8 mouse cellular contexts compared by ENCODE assay signal in the genomic region with DNA sequence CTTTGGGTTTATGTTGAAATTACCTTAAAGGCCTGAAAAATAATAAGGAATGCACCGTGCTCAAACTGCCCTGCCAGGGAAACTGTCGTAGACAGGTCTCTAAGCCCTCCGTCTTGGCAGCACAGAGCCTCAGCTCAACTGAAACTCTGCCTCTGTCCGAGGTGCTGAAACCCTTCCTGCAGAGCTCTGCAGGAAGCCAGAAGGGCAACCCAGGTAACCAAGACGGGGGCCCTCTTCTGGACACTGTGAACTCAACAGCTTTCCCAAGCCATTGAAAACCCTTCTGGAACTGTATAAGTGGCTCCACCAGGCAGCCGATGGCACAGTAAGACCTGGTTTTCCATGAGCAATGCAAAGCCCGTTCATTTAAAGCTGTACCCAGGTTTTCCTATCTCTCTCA. TPM values are rescaled to one million over a fixed set of nuclear protein-coding genes. Genes with fewer than 3 reads are reported as not detected.
DNase-seq lines count a peak whose midpoint lies in the region; ATAC-seq and TF ChIP-seq lines count a peak whose summit lies in the region.

No protein-coding gene starts in this region.

- H3K4me3 ChIP-seq in hindbrain, embryonic 11.5 days (ENCODE audit: low read depth, low read length), result no peak overlapping the region
- H3K4me3 ChIP-seq in hindbrain, embryonic 12.5 days, result no peak overlapping the region
- no peak overlapping the region for H3K4me3 ChIP-seq in ES-E14 (ENCODE audit: insufficient read depth in 1 of 2, low read depth in 1 of 2, low read length in 2 of 2, poor library complexity in 1 of 2, severe bottlenecking in 1 of 2)
- H3K4me3 ChIP-seq in liver, embryonic 14.5 days (ENCODE audit: insufficient read depth in 1 of 2, low read depth in 2 of 2, low read length in 2 of 2), result no peak overlapping the region

- no peak overlapping the region for H3K9ac ChIP-seq in hindbrain, embryonic 11.5 days (ENCODE audit: low read depth, low read length)
- H3K9ac ChIP-seq in hindbrain, embryonic 12.5 days, result no peak overlapping the region
- H3K9ac ChIP-seq in ES-E14 (ENCODE audit: insufficient read depth, low read depth, low read length, poor library complexity, severe bottlenecking), result no peak overlapping the region
- H3K9ac ChIP-seq in liver, embryonic 14.5 days (replicated peaks), result no peak overlapping the region

- DNase-seq in hindbrain, embryonic 11.5 days (ENCODE audit: low spot score), result peak; percentile 89
- DNase-seq in ES-E14 (ENCODE audit: low read depth, low spot score), result peak; percentile 87
- DNase-seq in embryo, embryonic 10 days (ENCODE audit: low spot score), result peak; percentile 96
- DNase-seq in hindlimb bud, embryonic 11.5 days (ENCODE audit: extremely low spot score, low read depth, low spot score), result peak; percentile 81
- peak; percentile 28 to 55 (median 34) for DNase-seq in liver, embryonic 14.5 days (ENCODE audit: low read depth in 3 of 3, low spot score in 3 of 3)
- DNase-seq in spleen, postnatal 4 days (ENCODE audit: low spot score in 2 of 2), result peak; percentile 55 to 85

- in situ Hi-C loops in ES-E14 (cut with MboI; ENCODE audit: low sequenced_read_pairs in 2 of 2, unreplicated experiment in 2 of 2), result no loop called here

- peak; percentile 61 for TF ChIP-seq CTCF in liver, embryonic 14.5 days (IDR thresholded peaks at IDR 0.05; ENCODE audit: low read depth)

- no peaks in the 10 kb centered on the region for H3K36me3 ChIP-seq in hindbrain, embryonic 11.5 days (ENCODE audit: control insufficient read depth, insufficient read depth, low read length)
- H3K36me3 ChIP-seq in hindbrain, embryonic 12.5 days, result no peaks in the 10 kb centered on the region
- no peaks in the 10 kb centered on the region for H3K36me3 ChIP-seq in ES-E14 (ENCODE audit: control insufficient read depth, insufficient read depth, low read length, poor library complexity, severe bottlenecking)
- H3K36me3 ChIP-seq in liver, embryonic 14.5 days (replicated peaks; ENCODE audit: control insufficient read depth, insufficient read depth, low read depth), result no peaks in the 10 kb centered on the region

- ATAC-seq in hindbrain, embryonic 11.5 days (ENCODE audit: low FRiP score), result no peak
- ATAC-seq in hindbrain, embryonic 12.5 days (ENCODE audit: low FRiP score), result no peak
- ATAC-seq in liver, embryonic 14.5 days (ENCODE audit: insufficient read depth), result no peak
- no peak for ATAC-seq in cerebellum, adult (ENCODE audit: insufficient number of reproducible peaks, low FRiP score, low TSS enrichment)

- no peak overlapping the region for H3K4me2 ChIP-seq in hindbrain, embryonic 11.5 days (replicated peaks; ENCODE audit: low read depth, low read length)
- H3K4me2 ChIP-seq in hindbrain, embryonic 12.5 days (replicated peaks), result no peak overlapping the region
- no peak overlapping the region for H3K4me2 ChIP-seq in liver, embryonic 14.5 days (ENCODE audit: low read depth)

- 14% methylated on average over 7 of the region's 7 CpGs for WGBS in hindbrain, embryonic 11.5 days
- 16% methylated on average over 7 of the region's 7 CpGs for WGBS in hindbrain, embryonic 12.5 days
- WGBS in liver, embryonic 14.5 days (ENCODE audit: insufficient replicate concordance), result 16% methylated on average over 7 of the region's 7 CpGs

- TF ChIP-seq EP300 in liver, embryonic 14.5 days (IDR thresholded peaks at IDR 0.05; ENCODE audit: low read depth), result no peak

- H3K4me1 ChIP-seq in hindbrain, embryonic 11.5 days (replicated peaks; ENCODE audit: control insufficient read depth, insufficient read depth, low read length), result peaks cover 9% of the 10 kb centered on the region
- H3K4me1 ChIP-seq in hindbrain, embryonic 12.5 days, result peaks cover 19% of the 10 kb centered on the region
- H3K4me1 ChIP-seq in ES-E14 (ENCODE audit: control insufficient read depth in 2 of 2, insufficient read depth in 2 of 2, low read length in 2 of 2, poor library complexity in 1 of 2), result peaks cover 4 to 15% of the 10 kb centered on the region in 2 experiments; a peak in 2 of 4 replicates
- H3K4me1 ChIP-seq in liver, embryonic 14.5 days (replicated peaks; ENCODE audit: control insufficient read depth in 2 of 2, insufficient read depth in 2 of 2, low read length in 1 of 2), result no peaks in the 10 kb centered on the region

- H3K9me3 ChIP-seq in hindbrain, embryonic 11.5 days (ENCODE audit: control insufficient read depth, low read length), result no peaks in the 10 kb centered on the region
- H3K9me3 ChIP-seq in hindbrain, embryonic 12.5 days (replicated peaks), result no peaks in the 10 kb centered on the region
- H3K9me3 ChIP-seq in ES-E14 (ENCODE audit: control insufficient read depth, insufficient read depth, low read depth, low read length), result no peaks in the 10 kb centered on the region
- H3K9me3 ChIP-seq in liver, embryonic 14.5 days (ENCODE audit: control insufficient read depth, low read length), result no peaks in the 10 kb centered on the region

- no peak overlapping the region for H3K27ac ChIP-seq in hindbrain, embryonic 11.5 days (ENCODE audit: low read depth, low read length)
- H3K27ac ChIP-seq in hindbrain, embryonic 12.5 days, result no peak overlapping the region
- no peak overlapping the region for H3K27ac ChIP-seq in ES-E14 (ENCODE audit: insufficient read depth, low read depth, low read length, poor library complexity, severe bottlenecking)
- no peak overlapping the region for H3K27ac ChIP-seq in liver, embryonic 14.5 days

- no peaks in the 10 kb centered on the region; the same call in 1 of the 2 replicates for H3K27me3 ChIP-seq in hindbrain, embryonic 11.5 days (ENCODE audit: control insufficient read depth, insufficient read depth, low read length)
- 0 out of 2 replicates have a peak, but pooled peaks cover 3% of the 10 kb centered on the region for H3K27me3 ChIP-seq in hindbrain, embryonic 12.5 days
- H3K27me3 ChIP-seq in liver, embryonic 14.5 days (ENCODE audit: control insufficient read depth, insufficient read depth, low read length), result peaks cover 20% of the 10 kb centered on the region

TF ChIP-seq in ES-E14, 5 proteins besides CTCF, POLR2A, EP300 and RAD21:
- no peak for TF ChIP-seq ZNF384 (IDR thresholded peaks at IDR 0.05; ENCODE audit: low read depth, low read length)

RNA-seq across cellular contexts. Expression of gene Kcnh2, which starts 6.1 kb away (rescaled TPM):
- polyA plus RNA-seq in hindbrain, embryonic 11.5 days (2014; fragmentation: Nextera tagmentation; extraction: Ambion mirVana), result 11.9 and 12.3 TPM in 2 replicates
- polyA plus RNA-seq in hindbrain, embryonic 12.5 days (2016; fragmentation: Nextera tagmentation; extraction: Ambion mirVana), result 14.6 and 17.4 TPM in 2 replicates
- 6.5 and 7.7 TPM in 2 replicates for total RNA-seq in ES-E14 (2012; rRNA removed)
- 0.44 and 0.93 TPM in 2 replicates for polyA plus RNA-seq in liver, embryonic 14.5 days (2012; rRNA removed)
- polyA plus RNA-seq in liver, embryonic 14.5 days (2014; fragmentation: Nextera tagmentation; extraction: Ambion mirVana), result 0.05 and 0.28 TPM in 2 replicates

RNA-seq across cellular contexts. Expression of gene Nos3, which starts 7.1 kb away (rescaled TPM):
- polyA plus RNA-seq in hindbrain, embryonic 11.5 days (2014; fragmentation: Nextera tagmentation; extraction: Ambion mirVana), result 4.5 and 5.2 TPM in 2 replicates
- 8.8 and 9.0 TPM in 2 replicates for polyA plus RNA-seq in hindbrain, embryonic 12.5 days (2016; fragmentation: Nextera tagmentation; extraction: Ambion mirVana)
- 2.2 and 5.8 TPM in 2 replicates for total RNA-seq in ES-E14 (2012; rRNA removed)
- polyA plus RNA-seq in liver, embryonic 14.5 days (2012; rRNA removed), result 1.3 and 1.4 TPM in 2 replicates
- polyA plus RNA-seq in liver, embryonic 14.5 days (2014; fragmentation: Nextera tagmentation; extraction: Ambion mirVana), result 1.5 TPM in 2 replicates

RNA-seq across cellular contexts. Expression of gene Atg9b, which starts 34.5 kb away (rescaled TPM):
- 0.12 and 0.28 TPM in 2 replicates for polyA plus RNA-seq in hindbrain, embryonic 11.5 days (2014; fragmentation: Nextera tagmentation; extraction: Ambion mirVana)
- 0.35 and 0.46 TPM in 2 replicates for polyA plus RNA-seq in hindbrain, embryonic 12.5 days (2016; fragmentation: Nextera tagmentation; extraction: Ambion mirVana)
- total RNA-seq in ES-E14 (2012; rRNA removed), result 3.7 and 8.2 TPM in 2 replicates
- polyA plus RNA-seq in liver, embryonic 14.5 days (2012; rRNA removed), result 0.42 and 0.57 TPM in 2 replicates
- polyA plus RNA-seq in liver, embryonic 14.5 days (2014; fragmentation: Nextera tagmentation; extraction: Ambion mirVana), result 0.14 and 0.35 TPM in 2 replicates

RNA-seq across cellular contexts. Expression of gene Abcb8, which starts 36.0 kb away (rescaled TPM):
- 29.7 and 31.7 TPM in 2 replicates for polyA plus RNA-seq in hindbrain, embryonic 11.5 days (2014; fragmentation: Nextera tagmentation; extraction: Ambion mirVana)
- polyA plus RNA-seq in hindbrain, embryonic 12.5 days (2016; fragmentation: Nextera tagmentation; extraction: Ambion mirVana), result 38.7 and 43.5 TPM in 2 replicates
- total RNA-seq in ES-E14 (2012; rRNA removed), result 46.5 and 70.5 TPM in 2 replicates
- 16.9 and 20.4 TPM in 2 replicates for polyA plus RNA-seq in liver, embryonic 14.5 days (2012; rRNA removed)
- polyA plus RNA-seq in liver, embryonic 14.5 days (2014; fragmentation: Nextera tagmentation; extraction: Ambion mirVana), result 18.0 and 19.5 TPM in 2 replicates

RNA-seq across cellular contexts. Expression of gene Asic3, which starts 55.7 kb away (rescaled TPM):
- polyA plus RNA-seq in hindbrain, embryonic 11.5 days (2014; fragmentation: Nextera tagmentation; extraction: Ambion mirVana), result 0.52 and 0.88 TPM in 2 replicates
- polyA plus RNA-seq in hindbrain, embryonic 12.5 days (2016; fragmentation: Nextera tagmentation; extraction: Ambion mirVana), result 1.0 and 1.2 TPM in 2 replicates
- 0.40 and 0.90 TPM in 2 replicates for total RNA-seq in ES-E14 (2012; rRNA removed)
- not detected in 2 replicates for polyA plus RNA-seq in liver, embryonic 14.5 days (2012; rRNA removed)
- polyA plus RNA-seq in liver, embryonic 14.5 days (2014; fragmentation: Nextera tagmentation; extraction: Ambion mirVana), result not detected in 2 replicates

Comparison
In these comparisons a context has a peak if more than half of its experiments do, and no peak if none do; other contexts are left out.
1. DNase-seq: peak in every context shown above with its lines; median percentile 96 in embryo, embryonic 10 days; 89 in hindbrain, embryonic 11.5 days; 87 in ES-E14; 81 in hindlimb bud, embryonic 11.5 days; 70 in spleen, postnatal 4 days; 34 in liver, embryonic 14.5 days.